Mouse (Mus musculus): ENCODE data around the gene Rhcg. TPM values are rescaled to one million over a fixed set of nuclear protein-coding genes. Genes with fewer than 3 reads are reported as not detected.

Rhcg gene
- total RNA-seq, 2 experiments from 2014 or later = 0.26 TPM; not detected in 1

DNA sequence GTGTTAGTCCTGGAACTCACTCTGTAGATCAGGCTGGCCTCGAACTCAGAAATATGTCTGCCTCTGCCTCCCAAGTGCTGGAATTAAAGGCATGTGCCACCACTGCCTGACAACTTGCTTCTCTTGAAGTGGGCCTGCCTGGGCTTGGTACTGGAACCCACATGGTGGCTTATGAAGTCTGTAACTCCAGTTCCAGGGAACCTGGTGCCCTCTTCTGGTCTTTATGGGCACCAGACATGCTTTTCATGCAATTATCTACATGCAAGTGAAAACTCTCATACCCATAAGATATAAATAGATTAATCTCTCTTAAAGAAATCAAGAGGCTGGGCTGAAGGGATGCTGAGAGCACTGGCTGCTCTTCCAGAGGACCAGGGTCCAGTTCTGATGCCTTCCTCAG, 58.8 kb downstream of the Rhcg start:
- no peak for ATAC-seq (replicated peaks; ENCODE audit: low FRiP score, poor library complexity, severe bottlenecking)

DNA sequence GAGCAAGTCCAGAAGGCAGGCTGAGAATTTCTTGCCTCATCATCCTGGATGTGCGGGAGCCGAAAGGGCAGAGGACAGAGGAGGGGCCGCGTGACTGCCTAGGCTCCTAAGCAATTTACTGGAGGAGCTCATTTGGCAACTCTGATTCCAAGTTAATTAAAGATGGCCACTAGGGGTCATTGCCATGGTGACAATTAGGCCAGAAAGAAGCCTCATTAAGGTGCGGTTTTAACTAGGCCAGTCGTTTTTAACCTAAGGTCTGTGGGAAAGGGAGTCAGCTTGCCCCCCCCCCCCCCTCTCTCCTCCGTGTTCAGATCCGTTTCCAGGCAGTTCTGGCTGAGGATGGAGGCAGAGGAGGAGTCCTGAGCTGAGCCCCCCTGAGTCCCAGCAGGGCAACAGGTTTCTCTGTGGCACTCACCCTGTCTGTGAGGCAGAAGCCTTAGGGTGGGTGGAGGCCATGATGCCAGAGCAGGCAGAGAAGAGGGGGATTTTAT, 59.7 kb downstream of the Rhcg start:
- ATAC-seq (replicated peaks; ENCODE audit: low FRiP score, poor library complexity, severe bottlenecking) = no peak

DNA sequence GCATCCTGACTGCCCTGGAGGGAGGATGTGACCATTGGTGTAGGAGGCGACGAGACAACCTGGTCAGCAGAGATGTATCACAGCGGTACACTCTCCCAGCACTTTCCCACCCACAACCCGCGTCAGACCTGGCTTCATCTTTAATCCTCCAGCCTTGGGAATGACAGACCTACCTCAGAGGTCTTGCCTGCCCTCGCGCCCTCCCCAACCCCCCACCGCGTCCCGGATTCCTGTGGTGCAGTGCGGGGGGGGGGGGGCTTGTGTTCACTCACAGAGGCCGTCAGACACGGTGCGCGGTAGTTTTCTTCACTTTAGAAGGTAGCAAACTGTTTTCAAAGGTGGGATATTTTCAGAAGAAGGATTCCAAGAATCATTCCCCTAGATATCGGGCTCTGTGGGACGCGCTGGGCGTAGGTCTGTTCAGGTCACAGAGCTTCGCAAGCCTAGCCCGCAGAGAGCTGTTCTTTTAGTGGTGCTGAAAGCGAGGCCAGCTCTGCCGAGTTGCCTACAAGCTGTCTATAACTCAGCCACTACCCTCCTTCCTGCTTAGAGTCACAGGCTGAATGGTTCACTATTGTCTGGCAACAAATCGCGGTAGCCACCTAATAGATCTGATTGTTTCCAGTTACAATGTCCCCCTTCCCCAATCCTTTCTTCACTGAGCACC, 62.0 kb downstream of the Rhcg start:
- ATAC-seq (replicated peaks; ENCODE audit: low FRiP score, poor library complexity, severe bottlenecking) = no peak

DNA sequence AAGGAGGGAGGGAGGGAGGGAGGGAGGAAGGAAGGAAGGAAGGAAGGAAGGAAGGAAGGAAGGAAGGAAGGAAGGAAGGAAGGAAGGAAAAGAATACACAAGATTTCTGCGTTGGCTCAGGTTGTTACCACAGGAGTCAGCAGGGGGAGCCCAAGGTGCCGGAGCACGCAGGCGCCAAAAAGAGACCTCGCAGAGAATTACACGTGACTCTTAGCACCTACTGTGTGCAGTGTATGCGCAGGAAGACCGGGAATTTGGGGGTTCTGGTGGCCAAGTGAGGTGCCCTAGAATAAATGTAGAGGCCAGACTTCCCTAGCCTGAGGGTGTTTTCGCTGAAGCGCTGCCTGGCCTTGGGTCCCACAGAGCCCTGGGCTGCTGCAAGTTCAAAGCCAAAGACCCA, 64.8 kb downstream of the Rhcg start:
- no peak for ATAC-seq (replicated peaks; ENCODE audit: low FRiP score, poor library complexity, severe bottlenecking)

DNA sequence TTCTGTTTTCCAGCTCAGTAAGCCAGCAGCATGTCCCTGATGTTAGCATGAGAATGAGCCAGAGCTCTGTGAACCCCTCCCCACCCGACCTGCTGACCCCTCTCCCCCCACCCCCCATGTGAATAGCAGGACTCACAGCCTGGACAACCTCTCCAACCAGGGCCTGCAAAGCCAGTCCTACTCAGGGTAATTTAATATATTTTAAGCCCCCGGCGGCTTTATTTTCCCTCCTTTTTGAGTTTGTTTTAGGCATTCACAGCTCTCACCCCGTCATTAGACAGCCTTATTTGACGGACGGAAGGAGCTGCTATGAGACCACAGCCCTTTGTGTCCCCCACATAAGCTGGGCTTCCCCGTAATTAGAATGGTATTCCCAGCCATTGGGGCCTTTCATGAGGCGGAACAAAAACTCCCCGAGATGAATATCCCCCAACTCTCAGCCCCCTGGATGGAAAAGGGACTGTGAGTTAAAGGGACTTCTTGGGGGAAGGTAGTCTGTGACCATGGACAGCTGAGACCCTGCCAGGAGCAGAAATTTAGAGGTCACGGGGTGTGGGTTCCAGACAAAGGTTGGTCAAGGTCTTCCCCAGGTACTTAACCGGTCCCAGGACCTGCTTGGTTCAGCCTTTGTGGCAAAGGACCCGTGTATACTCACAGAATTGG, 68.4 kb downstream of the Rhcg start:
- no peak for ATAC-seq (replicated peaks; ENCODE audit: low FRiP score, poor library complexity, severe bottlenecking)

DNA sequence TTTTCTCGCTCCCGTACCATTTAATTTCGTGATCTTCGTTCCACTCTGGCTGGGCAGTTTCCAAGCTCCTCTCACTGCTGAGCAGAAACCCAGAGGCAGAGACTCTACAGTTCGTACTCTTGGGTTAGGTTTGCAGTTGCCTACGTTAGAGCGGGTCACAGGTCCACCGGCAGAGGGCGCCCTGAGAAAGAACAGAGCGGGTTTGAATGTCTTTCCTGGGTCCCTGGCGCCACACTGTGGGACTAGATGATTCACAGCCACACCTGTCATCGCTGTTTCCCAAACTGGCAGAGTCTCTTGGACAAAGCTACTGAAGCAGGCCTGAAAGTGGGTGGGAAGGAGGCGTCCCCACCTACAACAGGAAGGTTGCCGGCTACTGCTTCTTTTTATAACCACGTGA, 70.4 kb downstream of the Rhcg start:
- no peak for ATAC-seq (replicated peaks; ENCODE audit: low FRiP score, poor library complexity, severe bottlenecking)

DNA sequence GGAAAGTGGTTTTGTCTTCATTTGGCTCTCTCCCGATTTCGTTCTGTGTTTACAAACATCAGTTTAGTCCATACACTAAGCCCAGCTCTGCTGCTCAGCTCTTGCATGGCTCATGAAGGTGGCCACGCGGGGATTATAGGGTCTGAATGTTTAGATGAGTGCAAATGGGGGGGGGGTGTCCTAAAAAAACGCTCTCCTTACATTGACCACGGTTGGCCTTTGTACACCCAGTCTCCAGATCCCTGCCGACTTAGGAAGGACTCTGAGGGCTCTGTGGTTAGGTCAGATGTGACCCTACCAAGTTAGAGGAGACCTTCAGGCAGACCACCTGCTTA, 72.4 kb downstream of the Rhcg start:
- no peak for ATAC-seq (replicated peaks; ENCODE audit: low FRiP score, poor library complexity, severe bottlenecking)

DNA sequence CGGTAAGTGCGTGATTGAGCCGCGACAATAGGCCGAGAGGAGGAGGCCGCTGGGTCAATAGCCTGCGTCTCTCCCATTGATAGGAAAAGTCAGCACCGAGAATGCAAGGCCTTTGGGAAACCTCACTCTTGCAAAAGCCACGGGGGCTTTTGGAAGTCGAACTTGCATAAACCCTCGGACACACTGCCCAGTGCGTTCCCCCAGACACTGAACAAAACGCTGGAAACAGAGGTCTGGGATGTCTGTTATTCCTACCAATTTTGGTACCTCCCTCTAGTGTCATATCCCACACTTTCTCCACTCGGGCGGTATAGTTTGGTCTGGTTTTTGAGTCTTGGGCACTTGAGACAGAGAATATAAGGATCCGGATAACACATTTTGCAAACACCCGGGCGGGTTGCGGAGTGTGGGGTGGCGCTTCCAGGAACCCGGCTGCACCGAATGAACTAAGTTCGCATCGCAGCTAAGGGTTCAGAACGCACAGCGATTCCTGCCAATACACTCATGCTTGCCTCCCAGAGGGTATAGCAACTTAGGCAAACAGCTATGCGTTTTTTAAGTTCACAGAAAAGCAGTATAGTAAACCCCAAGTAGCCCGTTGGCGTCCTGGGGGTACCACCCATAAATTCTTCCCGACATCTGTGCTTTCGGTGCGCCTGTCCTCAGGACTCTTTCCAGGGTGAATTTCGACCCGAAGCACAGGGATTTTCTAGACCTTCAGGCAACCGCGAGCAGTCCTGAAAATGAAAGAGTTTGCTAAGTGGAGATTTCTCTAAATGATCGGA, 73.0 kb downstream of the Rhcg start:
- no peak for ATAC-seq (replicated peaks; ENCODE audit: low FRiP score, poor library complexity, severe bottlenecking)

Other genes with a start within 250 kb of the Rhcg start
- not detected in 2 replicates for gene Rlbp1, start 230.6 kb downstream of the Rhcg start, total RNA-seq (2015; ENCODE audit: low replicate concordance)
- not detected in 2 replicates for gene Rlbp1, start 230.6 kb downstream of the Rhcg start, total RNA-seq (2017; ENCODE audit: low replicate concordance)
- 2.3 and 6.5 TPM in 2 replicates for gene Fanci, start 225.7 kb downstream of the Rhcg start, total RNA-seq (2015; ENCODE audit: low replicate concordance)
- 11.6 and 11.8 TPM in 2 replicates for gene Fanci, start 225.7 kb downstream of the Rhcg start, total RNA-seq (2017; ENCODE audit: low replicate concordance)
- gene Polg, start 151.3 kb downstream of the Rhcg start, total RNA-seq (2015; ENCODE audit: low replicate concordance) = 5.2 and 18.4 TPM in 2 replicates
- 26.6 and 27.6 TPM in 2 replicates for gene Polg, start 151.3 kb downstream of the Rhcg start, total RNA-seq (2017; ENCODE audit: low replicate concordance)
- gene Ticrr, start 42.5 kb upstream of the Rhcg start, total RNA-seq (2015; ENCODE audit: low replicate concordance) = 11.9 and 15.3 TPM in 2 replicates
- gene Ticrr, start 42.5 kb upstream of the Rhcg start, total RNA-seq (2017; ENCODE audit: low replicate concordance) = 9.0 and 12.8 TPM in 2 replicates
- gene Kif7, start 98.1 kb upstream of the Rhcg start, total RNA-seq (2015; ENCODE audit: low replicate concordance) = 0.42 TPM in 1 of 2 replicates, not detected in the other
- gene Kif7, start 98.1 kb upstream of the Rhcg start, total RNA-seq (2017; ENCODE audit: low replicate concordance) = 0.09 TPM in 1 of 2 replicates, not detected in the other
- gene Plin1, start 115.2 kb upstream of the Rhcg start, total RNA-seq (2015; ENCODE audit: low replicate concordance) = not detected in 2 replicates
- gene Plin1, start 115.2 kb upstream of the Rhcg start, total RNA-seq (2017; ENCODE audit: low replicate concordance) = not detected in 2 replicates
- gene Pex11a, start 125.5 kb upstream of the Rhcg start, total RNA-seq (2015; ENCODE audit: low replicate concordance) = not detected in 2 replicates
- 0.51 TPM in 1 of 2 replicates, not detected in the other for gene Pex11a, start 125.5 kb upstream of the Rhcg start, total RNA-seq (2017; ENCODE audit: low replicate concordance)
- gene Wdr93, start 125.5 kb upstream of the Rhcg start, total RNA-seq (2015; ENCODE audit: low replicate concordance) = not detected in 2 replicates
- gene Wdr93, start 125.5 kb upstream of the Rhcg start, total RNA-seq (2017; ENCODE audit: low replicate concordance) = not detected in 2 replicates
- not detected in 2 replicates for gene Mesp1, start 176.1 kb upstream of the Rhcg start, total RNA-seq (2015; ENCODE audit: low replicate concordance)
- 1.0 TPM in 1 of 2 replicates, not detected in the other for gene Mesp1, start 176.1 kb upstream of the Rhcg start, total RNA-seq (2017; ENCODE audit: low replicate concordance)
- not detected in 2 replicates for gene Mesp2, start 193.1 kb upstream of the Rhcg start, total RNA-seq (2015; ENCODE audit: low replicate concordance)
- gene Mesp2, start 193.1 kb upstream of the Rhcg start, total RNA-seq (2017; ENCODE audit: low replicate concordance) = not detected in 2 replicates
- 1.3 TPM in 1 of 2 replicates, not detected in the other for gene Anpep, start 243.4 kb upstream of the Rhcg start, total RNA-seq (2015; ENCODE audit: low replicate concordance)
- 0.26 TPM in 1 of 2 replicates, not detected in the other for gene Anpep, start 243.4 kb upstream of the Rhcg start, total RNA-seq (2017; ENCODE audit: low replicate concordance)

Measured in erythroblast, adult 5-6 weeks (primary cell).